Mouse (Mus musculus): ENCODE data around the gene Sirpa. TPM values are rescaled to one million over a fixed set of nuclear protein-coding genes. Genes with fewer than 3 reads are reported as not detected.

Gene Sirpa
- polyA plus RNA-seq (2015; fragmentation: Nextera tagmentation; extraction: Ambion mirVana) = 24.7 and 27.8 TPM in 2 replicates

DNA sequence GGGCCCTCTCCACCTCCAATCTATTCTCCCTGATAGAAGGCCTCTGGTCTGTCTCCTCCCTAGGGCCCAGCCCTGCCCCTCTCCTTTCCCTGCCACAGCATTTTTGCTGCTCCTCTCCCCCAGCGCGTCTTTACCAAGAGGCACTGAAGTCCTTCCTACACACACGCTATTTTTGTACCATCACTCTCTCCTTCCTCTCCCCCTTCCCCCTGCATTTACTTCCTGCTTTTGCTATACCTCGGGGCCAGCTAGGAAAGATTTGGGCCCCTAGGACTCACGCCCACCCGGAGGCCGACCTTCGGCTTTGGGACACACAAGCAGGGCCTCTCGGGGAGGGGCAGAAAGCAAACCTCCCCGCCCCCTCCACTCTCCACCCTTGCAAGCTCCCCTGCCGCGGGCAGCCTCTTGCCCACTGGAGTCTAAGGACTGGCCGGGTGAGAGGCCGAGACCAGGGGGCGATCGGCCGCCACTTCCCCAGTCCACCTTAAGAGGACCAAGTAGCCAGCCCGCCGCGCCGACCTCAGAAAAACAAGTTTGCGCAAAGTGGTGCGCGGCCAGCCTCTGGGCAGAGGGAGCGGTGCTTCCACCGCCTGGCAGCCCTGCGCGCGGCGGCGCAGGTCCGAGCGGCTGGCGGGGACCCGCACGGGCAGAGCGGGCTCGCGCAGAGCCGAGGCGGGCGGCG lies at the start of gene Sirpa:
Sirpa (plus strand) TSS at position 377 of the 682 bp plus-strand sequence.
- H3K9me3 ChIP-seq (replicated peaks; ENCODE audit: control insufficient read depth, low read length) = no peaks in the 10 kb centered on the region
- 1% methylated on average over 31 of the region's 43 CpGs for WGBS (ENCODE audit: insufficient replicate concordance)

DNA sequence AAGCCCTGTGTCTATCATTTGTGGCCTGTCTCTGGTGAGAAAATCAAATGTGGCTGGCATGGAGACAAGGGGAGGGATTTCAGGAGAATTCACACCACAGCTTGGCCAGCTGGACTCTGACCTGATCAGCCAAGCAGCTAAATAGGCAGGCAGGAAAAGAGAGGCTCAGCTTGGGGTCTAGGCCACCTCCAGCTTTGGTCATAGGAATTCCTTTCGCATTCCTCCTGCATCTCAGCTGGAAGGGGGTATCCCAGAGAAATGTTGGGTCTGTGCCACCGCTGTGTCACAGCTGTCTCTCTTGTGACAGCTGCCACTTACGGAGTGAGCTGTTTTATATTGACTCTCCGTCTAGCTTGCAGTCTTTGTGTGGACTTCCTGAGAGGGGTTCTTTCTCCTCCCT lies 48.2 kb upstream of the Sirpa start:
- 49% methylated on average over 4 of the region's 4 CpGs for WGBS (ENCODE audit: insufficient replicate concordance)
- no peak overlapping the region for H3K4me3 ChIP-seq (ENCODE audit: low read depth, low read length)
- H3K27me3 ChIP-seq (ENCODE audit: control insufficient read depth, insufficient read depth, low read depth, low read length) = no peaks in the 10 kb centered on the region
- ATAC-seq (ENCODE audit: low read depth) = no peak
- no peaks in the 10 kb centered on the region for H3K4me1 ChIP-seq (ENCODE audit: control insufficient read depth, low read depth, low read length)
- no peaks in the 10 kb centered on the region for H3K36me3 ChIP-seq (ENCODE audit: control insufficient read depth, insufficient read depth)
- no peak overlapping the region for H3K9ac ChIP-seq (ENCODE audit: low read depth, low read length)
- no peaks in the 10 kb centered on the region for H3K9me3 ChIP-seq (replicated peaks; ENCODE audit: control insufficient read depth, low read length)
- no peak overlapping the region for H3K4me2 ChIP-seq (ENCODE audit: low read depth, low read length)
- H3K27ac ChIP-seq (ENCODE audit: low read length) = no peak overlapping the region

More for the DNA sequence above, at the start of gene Sirpa:
- Histone ChIP-seq H3K4me2 (ENCODE audit: low read depth, low read length) (peak within 1 kb of the TSS; percentile 63), H3K36me3 (ENCODE audit: control insufficient read depth, insufficient read depth) (no peaks in the 10 kb centered on the region), H3K27me3 (ENCODE audit: control insufficient read depth, insufficient read depth, low read depth, low read length) (peaks cover 23% of the 10 kb centered on the region), H3K4me1 (ENCODE audit: control insufficient read depth, low read depth, low read length) (no peaks in the 10 kb centered on the region; the same call in 1 of the 2 replicates), H3K4me3 (ENCODE audit: low read depth, low read length) (peak within 1 kb of the TSS; percentile 64), H3K9ac (ENCODE audit: low read depth, low read length) (peak within 1 kb of the TSS; percentile 65), H3K27ac (ENCODE audit: low read length) (peak within 1 kb of the TSS; percentile 86)
- peak; percentile 68 for ATAC-seq (ENCODE audit: low read depth)

GRCm38 (mm10) chr2:129544919-129545318 lies 47.7 kb upstream of the Sirpa start:
- ATAC-seq (ENCODE audit: low read depth) = no peak
- 60% methylated on average over 3 of the region's 3 CpGs for WGBS (ENCODE audit: insufficient replicate concordance)
- Histone ChIP-seq H3K36me3 (ENCODE audit: control insufficient read depth, insufficient read depth) (no peaks in the 10 kb centered on the region), H3K4me1 (ENCODE audit: control insufficient read depth, low read depth, low read length) (no peaks in the 10 kb centered on the region), H3K4me2 (ENCODE audit: low read depth, low read length) (no peak overlapping the region), H3K27me3 (ENCODE audit: control insufficient read depth, insufficient read depth, low read depth, low read length) (no peaks in the 10 kb centered on the region), H3K9me3 (replicated peaks; ENCODE audit: control insufficient read depth, low read length) (no peaks in the 10 kb centered on the region), H3K9ac (ENCODE audit: low read depth, low read length) (no peak overlapping the region), H3K4me3 (ENCODE audit: low read depth, low read length) (no peak overlapping the region), H3K27ac (ENCODE audit: low read length) (no peak overlapping the region)

- no peaks in the 10 kb centered on the region for H3K36me3 ChIP-seq (ENCODE audit: control insufficient read depth, insufficient read depth)
- H3K4me1 ChIP-seq (ENCODE audit: control insufficient read depth, low read depth, low read length) = no peaks in the 10 kb centered on the region
- no peaks in the 10 kb centered on the region for H3K27me3 ChIP-seq (ENCODE audit: control insufficient read depth, insufficient read depth, low read depth, low read length)
- no peak for ATAC-seq (ENCODE audit: low read depth)
- no peak overlapping the region for H3K9ac ChIP-seq (ENCODE audit: low read depth, low read length)
- H3K4me3 ChIP-seq (ENCODE audit: low read depth, low read length) = no peak overlapping the region
- no peak overlapping the region for H3K4me2 ChIP-seq (ENCODE audit: low read depth, low read length)
- 63% methylated on average over 7 of the region's 7 CpGs for WGBS (ENCODE audit: insufficient replicate concordance)
- H3K9me3 ChIP-seq (replicated peaks; ENCODE audit: control insufficient read depth, low read length) = no peaks in the 10 kb centered on the region
- H3K27ac ChIP-seq (ENCODE audit: low read length) = no peak overlapping the region
These were observed 47.0 kb upstream of the Sirpa start for GRCm38 (mm10) chr2:129545596-129545995.

- H3K9me3 ChIP-seq (replicated peaks; ENCODE audit: control insufficient read depth, low read length) = no peaks in the 10 kb centered on the region
- H3K27ac ChIP-seq (ENCODE audit: low read length) = peak overlapping the region; percentile 30
- H3K27me3 ChIP-seq (ENCODE audit: control insufficient read depth, insufficient read depth, low read depth, low read length) = no peaks in the 10 kb centered on the region
- no peaks in the 10 kb centered on the region for H3K4me1 ChIP-seq (ENCODE audit: control insufficient read depth, low read depth, low read length)
- ATAC-seq (ENCODE audit: low read depth) = no peak
- no peak overlapping the region for H3K4me3 ChIP-seq (ENCODE audit: low read depth, low read length)
- H3K36me3 ChIP-seq (ENCODE audit: control insufficient read depth, insufficient read depth) = no peaks in the 10 kb centered on the region
- WGBS (ENCODE audit: insufficient replicate concordance) = 19% methylated on average over 3 of the region's 3 CpGs
- H3K9ac ChIP-seq (ENCODE audit: low read depth, low read length) = no peak overlapping the region
- H3K4me2 ChIP-seq (ENCODE audit: low read depth, low read length) = no peak overlapping the region
These were observed 45.9 kb upstream of the Sirpa start for GRCm38 (mm10) chr2:129546772-129547171.

GRCm38 (mm10) chr2:129549537-129550135 lies 43.0 kb upstream of the Sirpa start:
- Histone ChIP-seq H3K4me2 (ENCODE audit: low read depth, low read length) (no peak overlapping the region), H3K4me1 (ENCODE audit: control insufficient read depth, low read depth, low read length) (no peaks in the 10 kb centered on the region), H3K36me3 (ENCODE audit: control insufficient read depth, insufficient read depth) (no peaks in the 10 kb centered on the region), H3K27me3 (ENCODE audit: control insufficient read depth, insufficient read depth, low read depth, low read length) (no peaks in the 10 kb centered on the region), H3K4me3 (ENCODE audit: low read depth, low read length) (no peak overlapping the region), H3K27ac (ENCODE audit: low read length) (no peak overlapping the region), H3K9ac (ENCODE audit: low read depth, low read length) (no peak overlapping the region), H3K9me3 (replicated peaks; ENCODE audit: control insufficient read depth, low read length) (no peaks in the 10 kb centered on the region)
- WGBS (ENCODE audit: insufficient replicate concordance) = 17% methylated on average over 9 of the region's 9 CpGs
- ATAC-seq (ENCODE audit: low read depth) = no peak

- no peaks in the 10 kb centered on the region for H3K9me3 ChIP-seq (replicated peaks; ENCODE audit: control insufficient read depth, low read length)
- no peaks in the 10 kb centered on the region for H3K36me3 ChIP-seq (ENCODE audit: control insufficient read depth, insufficient read depth)
- no peak overlapping the region for H3K9ac ChIP-seq (ENCODE audit: low read depth, low read length)
- WGBS (ENCODE audit: insufficient replicate concordance) = 12% methylated on average over 2 of the region's 2 CpGs
- no peak for ATAC-seq (ENCODE audit: low read depth)
- H3K4me3 ChIP-seq (ENCODE audit: low read depth, low read length) = no peak overlapping the region
- no peaks in the 10 kb centered on the region for H3K4me1 ChIP-seq (ENCODE audit: control insufficient read depth, low read depth, low read length)
- H3K27ac ChIP-seq (ENCODE audit: low read length) = no peak overlapping the region
- H3K27me3 ChIP-seq (ENCODE audit: control insufficient read depth, insufficient read depth, low read depth, low read length) = no peaks in the 10 kb centered on the region
- H3K4me2 ChIP-seq (ENCODE audit: low read depth, low read length) = no peak overlapping the region
These were observed 41.9 kb upstream of the Sirpa start for GRCm38 (mm10) chr2:129550781-129551180.

GRCm38 (mm10) chr2:129556081-129556480 lies 36.6 kb upstream of the Sirpa start:
- WGBS (ENCODE audit: insufficient replicate concordance) = 51% methylated on average over 6 of the region's 6 CpGs

More at GRCm38 (mm10) chr2:129556081-129556480, 36.6 kb upstream of the Sirpa start:
- Histone ChIP-seq H3K9ac (ENCODE audit: low read depth, low read length) (no peak overlapping the region), H3K9me3 (replicated peaks; ENCODE audit: control insufficient read depth, low read length) (no peaks in the 10 kb centered on the region), H3K27ac (ENCODE audit: low read length) (no peak overlapping the region), H3K27me3 (ENCODE audit: control insufficient read depth, insufficient read depth, low read depth, low read length) (no peaks in the 10 kb centered on the region), H3K4me1 (ENCODE audit: control insufficient read depth, low read depth, low read length) (no peaks in the 10 kb centered on the region), H3K36me3 (ENCODE audit: control insufficient read depth, insufficient read depth) (no peaks in the 10 kb centered on the region), H3K4me3 (ENCODE audit: low read depth, low read length) (no peak overlapping the region), H3K4me2 (ENCODE audit: low read depth, low read length) (no peak overlapping the region)
- ATAC-seq (ENCODE audit: low read depth) = no peak

All from liver, embryonic 16.5 days (tissue).